Mouse (Mus musculus) lung, embryonic 14.5 days (tissue): ENCODE measurements around the gene Tspoap1. TPM values are rescaled to one million over a fixed set of nuclear protein-coding genes. Genes with fewer than 3 reads are reported as not detected.
A peak's percentile ranks its signal among the peaks of the same experiment; 100 is the strongest.

Experiments
- ATAC-seq: fragments of 200-750 bp; cut with Nextera tagmentation; 2 replicates; pipeline ENCODE4 v1.8.0; 2017; ENCODE audit warnings: mild to moderate bottlenecking, moderate TSS enrichment, moderate library complexity; ENCODE audit not compliant: insufficient read depth
- DNase-seq: peaks from one replicate; pipeline ENCODE4 v3.0.0-alpha.2; 2015
- H3K27ac ChIP-seq: fragments of 300-500 bp; sonication (generic); 2 replicates; pipeline ENCODE4 v1.5.1; 2014; ENCODE audit warnings: low read depth, mild to moderate bottlenecking, moderate library complexity
- H3K27me3 ChIP-seq: fragments of 300-500 bp; sonication (generic); 2 replicates; pipeline ENCODE4 v1.6.1; 2014; ENCODE audit warnings: low read length, control low read depth; ENCODE audit not compliant: insufficient read depth
- H3K36me3 ChIP-seq: fragments of 300-500 bp; sonication (generic); 2 replicates; pipeline ENCODE4 v1.6.1; 2014; ENCODE audit warnings: control low read depth; ENCODE audit not compliant: insufficient read depth
- H3K4me1 ChIP-seq: fragments of 300-500 bp; sonication (generic); 2 replicates; pipeline ENCODE4 v1.6.1; 2014; ENCODE audit warnings: antibody characterized with exemption, control low read depth; ENCODE audit not compliant: insufficient read depth
- H3K4me2 ChIP-seq: fragments of 300-500 bp; sonication (generic); 2 replicates; pipeline ENCODE4 v1.6.1; 2014; ENCODE audit warnings: mild to moderate bottlenecking
- H3K4me3 ChIP-seq: fragments of 300-500 bp; sonication (generic); 2 replicates; pipeline ENCODE4 v1.5.1; 2014; ENCODE audit warnings: low read depth, low read length
- H3K9ac ChIP-seq: fragments of 300-500 bp; sonication (generic); 2 replicates; pipeline ENCODE4 v1.6.1; 2014
- H3K9me3 ChIP-seq: fragments of 300-500 bp; sonication (generic); 2 replicates; pipeline ENCODE4 v1.6.1; 2016; ENCODE audit warnings: low read depth, low read length, control low read depth
- CTCF ChIP-seq: IDR thresholded peaks from 2 replicates; pipeline ENCODE4 v1.5.1; 2016; ENCODE audit warnings: antibody characterized with exemption, low read depth
- WGBS: fragments of 180-500 bp; shearing (Covaris S2); extraction: QIAGEN DNeasy Blood & Tissue Kit; methylation state at CpG from one replicate; pipeline ENCODE4 v1.1.7; 2014; 5-methylcytosine and 5-hydroxymethylcytosine counted together
- polyA plus RNA-seq: library from polyadenylated mRNA; unstranded; fragments of >200 nt; fragmentation: Nextera tagmentation; extraction: Ambion mirVana; gene quantifications from 2 replicates; pipeline ENCODE4 v1.2.1, GENCODE M21; 2014

The Tspoap1 gene
- polyA plus RNA-seq, 1 experiment from 2014 or later: 2.5 TPM

GRCm38 (mm10) chr11:87750521-87750920 is 9.8 kb upstream of the Tspoap1 start:
- no peak for DNase-seq
- H3K4me3 ChIP-seq: no peak overlapping the region
- 67% methylated on average over 3 of the region's 3 CpGs for WGBS
- no peaks in the 10 kb centered on the region for H3K4me1 ChIP-seq
- H3K9me3 ChIP-seq: no peaks in the 10 kb centered on the region
- no peak overlapping the region; the same call in 1 of the 2 replicates for H3K27ac ChIP-seq
- H3K36me3 ChIP-seq: no peaks in the 10 kb centered on the region
- no peaks in the 10 kb centered on the region for H3K27me3 ChIP-seq
- no peak for ATAC-seq
- H3K9ac ChIP-seq: no peak overlapping the region
- no peak for TF ChIP-seq CTCF
- H3K4me2 ChIP-seq: peak overlapping the region; percentile 4; the same call in 1 of the 2 replicates

GRCm38 (mm10) chr11:87751031-87751430 is 9.3 kb upstream of the Tspoap1 start:
- H3K4me1 ChIP-seq: no peaks in the 10 kb centered on the region
- ATAC-seq: no peak
- no peaks in the 10 kb centered on the region for H3K9me3 ChIP-seq
- H3K9ac ChIP-seq: no peak overlapping the region
- H3K4me3 ChIP-seq: no peak overlapping the region
- 80% methylated on average over 8 of the region's 8 CpGs for WGBS
- H3K36me3 ChIP-seq: no peaks in the 10 kb centered on the region
- H3K4me2 ChIP-seq: peak overlapping the region; percentile 27; the same call in 1 of the 2 replicates
- peak overlapping the region; percentile 65 for H3K27ac ChIP-seq
- no peaks in the 10 kb centered on the region for H3K27me3 ChIP-seq
- DNase-seq: no peak
- TF ChIP-seq CTCF: no peak

GRCm38 (mm10) chr11:87751491-87751966 is 8.8 kb upstream of the Tspoap1 start:
- no peak overlapping the region for H3K4me3 ChIP-seq
- 51% methylated on average over 4 of the region's 4 CpGs for WGBS
- no peaks in the 10 kb centered on the region for H3K27me3 ChIP-seq
- no peaks in the 10 kb centered on the region for H3K36me3 ChIP-seq
- no peak for DNase-seq
- no peak overlapping the region for H3K9ac ChIP-seq
- no peaks in the 10 kb centered on the region for H3K9me3 ChIP-seq
- TF ChIP-seq CTCF: no peak
- no peak for ATAC-seq
- H3K4me2 ChIP-seq: peak overlapping the region; percentile 27; the same call in 1 of the 2 replicates
- peak overlapping the region; percentile 65 for H3K27ac ChIP-seq
- H3K4me1 ChIP-seq: no peaks in the 10 kb centered on the region

- WGBS: 81% methylated on average over 1 of the region's 1 CpGs
- ATAC-seq (no peak), DNase-seq (no peak)
- no peak overlapping the region for H3K4me3 ChIP-seq
- no peaks in the 10 kb centered on the region for H3K27me3 ChIP-seq
- H3K36me3 ChIP-seq: no peaks in the 10 kb centered on the region
- no peak overlapping the region for H3K27ac ChIP-seq
- H3K9ac ChIP-seq: no peak overlapping the region
- H3K9me3 ChIP-seq: no peaks in the 10 kb centered on the region
- H3K4me2 ChIP-seq: no peak overlapping the region
- no peaks in the 10 kb centered on the region for H3K4me1 ChIP-seq
- no peak for TF ChIP-seq CTCF
These were observed 8.0 kb upstream of the Tspoap1 start for GRCm38 (mm10) chr11:87752307-87752706.

GRCm38 (mm10) chr11:87753255-87753654 is 7.1 kb upstream of the Tspoap1 start:
- TF ChIP-seq CTCF: no peak
- DNase-seq (no peak), ATAC-seq (no peak)
- Histone ChIP-seq H3K36me3 (no peaks in the 10 kb centered on the region), H3K4me1 (no peaks in the 10 kb centered on the region), H3K27me3 (no peaks in the 10 kb centered on the region), H3K4me2 (no peak overlapping the region), H3K9ac (peak overlapping the region; percentile 6; the same call in 1 of the 2 replicates), H3K27ac (no peak overlapping the region), H3K9me3 (no peaks in the 10 kb centered on the region), H3K4me3 (no peak overlapping the region)
- WGBS: 78% methylated on average over 8 of the region's 8 CpGs

- H3K9me3 ChIP-seq: no peaks in the 10 kb centered on the region
- DNase-seq (no peak), ATAC-seq (no peak)
- no peak overlapping the region for H3K27ac ChIP-seq
- no peaks in the 10 kb centered on the region for H3K4me1 ChIP-seq
- no peaks in the 10 kb centered on the region for H3K36me3 ChIP-seq
- H3K9ac ChIP-seq: peak overlapping the region; percentile 6; the same call in 1 of the 2 replicates
- H3K27me3 ChIP-seq: no peaks in the 10 kb centered on the region
- no peak for TF ChIP-seq CTCF
- no peak overlapping the region for H3K4me2 ChIP-seq
- H3K4me3 ChIP-seq: no peak overlapping the region
- WGBS: 81% methylated on average over 5 of the region's 5 CpGs
These were observed 6.3 kb upstream of the Tspoap1 start for GRCm38 (mm10) chr11:87753891-87754501.

- no peaks in the 10 kb centered on the region for H3K4me1 ChIP-seq
- no peak overlapping the region for H3K4me3 ChIP-seq
- ATAC-seq (no peak), DNase-seq (no peak)
- H3K4me2 ChIP-seq: peak overlapping the region; percentile 11; the same call in 1 of the 2 replicates
- 68% methylated on average over 5 of the region's 5 CpGs for WGBS
- no peaks in the 10 kb centered on the region for H3K9me3 ChIP-seq
- no peaks in the 10 kb centered on the region for H3K36me3 ChIP-seq
- no peak overlapping the region for H3K27ac ChIP-seq
- TF ChIP-seq CTCF: no peak
- 0 out of 2 replicates have a peak, but pooled peaks cover 3% of the 10 kb centered on the region for H3K27me3 ChIP-seq
- no peak overlapping the region for H3K9ac ChIP-seq
These were observed 5.7 kb upstream of the Tspoap1 start for GRCm38 (mm10) chr11:87754603-87755002.
